Mouse (Mus musculus): ENCODE results near the gene Gm7876. TPM values are rescaled to one million over a fixed set of nuclear protein-coding genes. Genes with fewer than 3 reads are reported as not detected.
"Not testable (repeated sequence)": the region's sequence is repeated elsewhere in the genome, so short reads cannot be mapped to it uniquely, and the experiment has no call there.

Gm7876 gene
- not detected for total RNA-seq (2021)
- long read RNA-seq, experiment 1, result 0 reads
- long read RNA-seq, experiment 2, result 0 reads

- intact Hi-C loops (cut with DNase I; ENCODE audit: low total_unique reads); DNase-seq: not testable (repeated sequence)
Measured at GRCm38 (mm10) chr14:4708938-4709337, at the start of gene Gm7876. Gm7876 (plus strand) TSS chr14:4709238.

- intact Hi-C loops (cut with DNase I; ENCODE audit: low total_unique reads); DNase-seq: not testable (repeated sequence)
Measured at GRCm38 (mm10) chr14:4663892-4664291, 45.1 kb upstream of the Gm7876 start, which contains the start of gene Gm3239. Gm3239 (plus strand) TSS chr14:4664192.

GRCm38 (mm10) chr14:4726038-4726880 lies 17.2 kb downstream of the Gm7876 start, which contains the start of gene Gm3252:
Gm3252 (plus strand) TSS chr14:4726775.
- DNase-seq; intact Hi-C loops (cut with DNase I; ENCODE audit: low total_unique reads): not testable (repeated sequence)

Other genes starting within 250 kb of the Gm7876 start
- not detected for gene Gm3182, start 227.5 kb upstream of the Gm7876 start, total RNA-seq (2021)
- gene Gm3047, start 153.8 kb upstream of the Gm7876 start, total RNA-seq (2021), result not detected
- not detected for gene Gm8159, start 76.9 kb upstream of the Gm7876 start, total RNA-seq (2021)
- gene Gm3239, start 45.0 kb upstream of the Gm7876 start, total RNA-seq (2021), result not detected
- gene Gm3252, start 17.5 kb downstream of the Gm7876 start, total RNA-seq (2021), result under 1 TPM; 0.29 TPM
- not detected for gene Gm9602, start 67.1 kb downstream of the Gm7876 start, total RNA-seq (2021)
- gene Gm3269, start 128.9 kb downstream of the Gm7876 start, total RNA-seq (2021), result not detected
- gene Gm3264, start 146.3 kb downstream of the Gm7876 start, total RNA-seq (2021), result 1 to 10 TPM; 1.0 to 3.0 TPM
- gene Gm3278, start 183.2 kb downstream of the Gm7876 start, total RNA-seq (2021), result not detected

Data from gastrocnemius, postnatal 14 days (tissue).